Mouse (Mus musculus) ES-Bruce4 (cell line): ENCODE data around the gene Slc7a7.

ENCODE experiments used
- CTCF ChIP-seq: IDR thresholded peaks from one replicate; pipeline ENCODE4 v1.8.1; 2011; ENCODE audit warnings: low read depth, low read length
- EP300 ChIP-seq: IDR thresholded peaks from 2 replicates; pipeline ENCODE4 v1.6.1; 2011; ENCODE audit warnings: low read depth, low read length; ENCODE audit not compliant: insufficient read depth
- POLR2A ChIP-seq: IDR thresholded peaks from one replicate; pipeline ENCODE4 v1.8.1; 2011; ENCODE audit warnings: low read length; ENCODE audit not compliant: insufficient read depth

DNA sequence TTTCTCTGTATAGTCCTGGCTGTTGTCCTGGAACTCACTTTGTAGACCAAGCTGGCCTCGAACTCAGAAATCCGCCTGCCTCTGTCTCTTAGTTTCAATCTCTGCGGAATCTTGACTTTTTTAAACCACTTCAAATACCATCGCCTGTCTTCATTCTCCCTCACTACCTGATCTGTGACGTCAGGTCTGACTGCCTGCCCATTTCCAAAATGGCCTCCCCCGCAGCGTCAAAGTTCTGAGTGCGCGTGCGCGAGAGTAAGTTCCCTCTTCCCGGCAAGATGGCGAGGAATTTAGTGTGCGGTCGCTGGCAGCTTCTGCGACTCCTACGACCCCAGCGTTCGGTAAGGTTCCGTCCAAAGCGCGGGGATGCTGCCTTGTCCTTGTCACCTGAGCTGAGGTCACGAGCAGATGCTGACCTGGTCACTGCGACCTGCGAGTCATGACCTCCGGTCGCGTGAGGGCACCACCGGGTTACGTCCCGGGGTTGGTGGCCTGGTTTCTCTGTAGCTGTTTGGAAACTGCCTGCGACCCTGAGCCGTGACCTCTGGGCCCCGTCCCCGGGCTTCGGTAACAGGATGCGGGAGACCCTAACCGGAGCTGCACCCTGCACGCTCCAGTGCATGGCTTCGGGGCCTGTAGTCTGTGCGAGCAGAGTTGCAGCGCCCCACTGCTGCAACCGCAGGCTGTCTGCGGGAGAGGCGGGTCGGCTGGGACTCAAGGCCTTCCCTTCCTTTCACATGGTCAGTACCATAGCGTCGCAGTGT is 56.8 kb downstream of the Slc7a7 start, which contains the start of gene Oxa1l:
- TF ChIP-seq CTCF: peak; percentile 9
- no peak for TF ChIP-seq EP300
- TF ChIP-seq POLR2A: peak; percentile 44
